9 mouse cellular contexts compared by ENCODE assay signal in genomic region chr6:28460534-28460933, GRCm38 (mm10). TPM values are rescaled to one million over a fixed set of nuclear protein-coding genes. Genes with fewer than 3 reads are reported as not detected.
DNase-seq lines count a peak whose midpoint lies in the region; ATAC-seq and TF ChIP-seq lines count a peak whose summit lies in the region.
"Had no signal": no experiment of that assay in that cellular context is flagged by ENCODE, and none has a peak within 500 bp of the region (broad histone marks: within the 10 kb centered on the region; RNA-seq: fewer than 3 reads in every experiment).

No protein-coding gene starts in this region.

- TF ChIP-seq CTCF in lung, postnatal 0 days (IDR thresholded peaks at IDR 0.05), result peak; percentile 79

- 5% methylated on average over 5 of the region's 5 CpGs for WGBS in lung, postnatal 0 days

- H3K27ac ChIP-seq in lung, postnatal 0 days (ENCODE audit: low read length), result no peak overlapping the region
- H3K27ac ChIP-seq: limb, embryonic 12.5 days had no signal

- no peaks in the 10 kb centered on the region for H3K27me3 ChIP-seq in lung, postnatal 0 days (replicated peaks; ENCODE audit: insufficient read depth, low read length)
- H3K27me3 ChIP-seq: limb, embryonic 12.5 days had no signal

- ATAC-seq in lung, postnatal 0 days, result peak; percentile 52

- H3K9ac ChIP-seq in lung, postnatal 0 days (replicated peaks; ENCODE audit: low read depth), result no peak overlapping the region
- H3K9ac ChIP-seq: limb, embryonic 12.5 days had no signal

- intact Hi-C loops in gastrocnemius, postnatal 36 days (cut with DNase I), result no loop called here

- no peak overlapping the region for H3K4me2 ChIP-seq in lung, postnatal 0 days (replicated peaks; ENCODE audit: low read depth, low read length)
- H3K4me2 ChIP-seq: limb, embryonic 12.5 days had no signal

- H3K36me3 ChIP-seq in lung, postnatal 0 days (ENCODE audit: insufficient read depth, low read length), result no peaks in the 10 kb centered on the region
- H3K36me3 ChIP-seq: limb, embryonic 12.5 days had no signal

- no peaks in the 10 kb centered on the region for H3K4me1 ChIP-seq in lung, postnatal 0 days (ENCODE audit: insufficient read depth, low read depth, low read length)

- no peaks in the 10 kb centered on the region for H3K9me3 ChIP-seq in lung, postnatal 0 days (ENCODE audit: low read length)
- H3K9me3 ChIP-seq: limb, embryonic 12.5 days had no signal

- TF ChIP-seq EP300 in lung, postnatal 0 days (IDR thresholded peaks at IDR 0.05), result no peak

- peak; percentile 28 to 50 for DNase-seq in urinary bladder, adult 18-20 months (ENCODE audit: low spot score in 2 of 2)
- no peak for DNase-seq in urinary bladder, postnatal 10 days (ENCODE audit: low spot score)
- DNase-seq in cerebellum, adult 9-10 months, result peak; percentile 82
- DNase-seq in gastrocnemius, postnatal 36 days, result peak; percentile 52 to 62
- peak; percentile 30 for DNase-seq in layer of hippocampus, adult 9-11 months
- DNase-seq in lung, postnatal 0 days (ENCODE audit: low spot score), result peak; percentile 74
- peak; percentile 41 for DNase-seq in right cerebral cortex, postnatal 25 days
- DNase-seq in c-Kit-positive CD71-positive TER-119-positive erythroid progenitor cells, embryonic 14.5 days (ENCODE audit: low spot score), result no peak

- H3K4me3 ChIP-seq in lung, postnatal 0 days (ENCODE audit: low read depth, low read length), result no peak overlapping the region
- H3K4me3 ChIP-seq: limb, embryonic 12.5 days had no signal

RNA-seq across cellular contexts. Expression of gene Pax4, which starts 11.4 kb away (rescaled TPM):
- not detected for total RNA-seq in gastrocnemius, postnatal 36 days (2021)
- polyA plus RNA-seq in lung, postnatal 0 days (2015; fragmentation: Nextera tagmentation; extraction: Ambion mirVana), result not detected in 2 replicates
- polyA plus RNA-seq: limb, embryonic 12.5 days had no signal

RNA-seq across cellular contexts. Expression of gene Snd1, which starts 14.4 kb away (rescaled TPM):
- total RNA-seq in gastrocnemius, postnatal 36 days (2021), result 10 to 100 TPM; 38.8 to 38.9 TPM
- 56.6 and 63.1 TPM in 2 replicates for polyA plus RNA-seq in lung, postnatal 0 days (2015; fragmentation: Nextera tagmentation; extraction: Ambion mirVana)

RNA-seq across cellular contexts. Expression of gene Gcc1, which starts 32.3 kb away (rescaled TPM):
- total RNA-seq in gastrocnemius, postnatal 36 days (2021), result 1 to 10 TPM; 4.8 to 5.9 TPM
- 7.6 and 7.8 TPM in 2 replicates for polyA plus RNA-seq in lung, postnatal 0 days (2015; fragmentation: Nextera tagmentation; extraction: Ambion mirVana)

RNA-seq across cellular contexts. Expression of gene Fscn3, which starts 32.9 kb away (rescaled TPM):
- total RNA-seq in gastrocnemius, postnatal 36 days (2021), result not detected
- polyA plus RNA-seq in lung, postnatal 0 days (2015; fragmentation: Nextera tagmentation; extraction: Ambion mirVana), result not detected in 2 replicates
- polyA plus RNA-seq: limb, embryonic 12.5 days had no signal

RNA-seq across cellular contexts. Expression of gene Arf5, which starts 37.2 kb away (rescaled TPM):
- total RNA-seq in gastrocnemius, postnatal 36 days (2021), result 10 to 100 TPM; 74.6 to 77.3 TPM
- polyA plus RNA-seq in lung, postnatal 0 days (2015; fragmentation: Nextera tagmentation; extraction: Ambion mirVana), result 314 and 340 TPM in 2 replicates

Comparison
In these comparisons a context has a peak if more than half of its experiments do, and no peak if none do; other contexts are left out.
1. DNase-seq: peak in urinary bladder, adult 18-20 months (2 of 2), cerebellum, adult 9-10 months (single experiment), gastrocnemius, postnatal 36 days (2 of 2), layer of hippocampus, adult 9-11 months (single experiment), lung, postnatal 0 days (single experiment) and right cerebral cortex, postnatal 25 days (single experiment); none in urinary bladder, postnatal 10 days (single experiment) and c-Kit-positive CD71-positive TER-119-positive erythroid progenitor cells, embryonic 14.5 days (single experiment).